Mouse (Mus musculus) MEL (cell line): ENCODE measurements around the gene Babam2.

Experiments
- CTCF ChIP-seq, 3 experiments: IDR thresholded peaks in 2 of 3; conservative IDR thresholded peaks in 1 of 3; 2 replicates each; pipeline ENCODE4 v1.5.1; 2011 to 2012; ENCODE audit warnings: low read length in 3 of 3, low read depth in 2 of 3, mild to moderate bottlenecking in 2 of 3, improper control_type of control experiment in 1 of 3, inconsistent platforms in 1 of 3, mixed read lengths in 1 of 3, moderate library complexity in 1 of 3; ENCODE audit not compliant: control insufficient read depth in 1 of 3, insufficient read depth in 1 of 3, poor library complexity in 1 of 3, severe bottlenecking in 1 of 3
- MAX ChIP-seq: IDR thresholded peaks from 2 replicates; pipeline ENCODE4 v1.6.1; 2011; ENCODE audit warnings: low read length, improper control_type of control experiment
- MEF2A ChIP-seq: IDR thresholded peaks from 2 replicates; pipeline ENCODE4 v1.6.1; 2014; ENCODE audit warnings: low read depth, mild to moderate bottlenecking, inconsistent platforms, low read length, improper control_type of control experiment; ENCODE audit not compliant: poor library complexity, insufficient replicate concordance, severe bottlenecking; ENCODE audit errors: extremely low read depth
- MYC ChIP-seq: IDR thresholded peaks from 2 replicates; pipeline ENCODE4 v1.6.1; 2011; ENCODE audit warnings: low read depth, mild to moderate bottlenecking, low read length, improper control_type of control experiment, moderate library complexity
- POLR2A ChIP-seq, 2 experiments: IDR thresholded peaks; 2 replicates each; pipeline ENCODE4 v1.6.1; 2011 to 2012; ENCODE audit warnings: low read length in 2 of 2, mild to moderate bottlenecking in 2 of 2, control low read depth in 1 of 2, improper control_type of control experiment in 1 of 2, low read depth in 1 of 2, moderate library complexity in 1 of 2; ENCODE audit not compliant: control insufficient read depth in 1 of 2, insufficient read depth in 1 of 2, poor library complexity in 1 of 2
- POLR2AphosphoS2 ChIP-seq: IDR thresholded peaks from 2 replicates; pipeline ENCODE4 v1.6.1; 2011; ENCODE audit warnings: low read length, improper control_type of control experiment
- USF1 ChIP-seq: IDR thresholded peaks from 2 replicates; pipeline ENCODE4 v1.6.1; 2014; ENCODE audit warnings: low read depth, mild to moderate bottlenecking, inconsistent platforms, low read length, improper control_type of control experiment, moderate library complexity

- TF ChIP-seq POLR2A (IDR thresholded peaks at IDR 0.05; ENCODE audit: control insufficient read depth in 1 of 2, insufficient read depth in 1 of 2, low read depth in 1 of 2, low read length in 2 of 2, poor library complexity in 1 of 2) = peak; percentile 14 to 77; a peak in 2 of 4 replicates
- TF ChIP-seq CTCF (IDR thresholded peaks at IDR 0.05 in 2 of 3, conservative IDR thresholded peaks at IDR 0.05 in 1 of 3; ENCODE audit: control insufficient read depth in 1 of 3, insufficient read depth in 1 of 3, low read depth in 2 of 3, low read length in 3 of 3, poor library complexity in 1 of 3, severe bottlenecking in 1 of 3) = no peak
- peak; percentile 62; the same call in 1 of the 2 replicates for TF ChIP-seq POLR2AphosphoS2
- no peak; the same call in 1 of the 2 replicates for TF ChIP-seq MEF2A
- peak; percentile 98 for TF ChIP-seq MAX
- TF ChIP-seq MYC = peak; percentile 98
- peak; percentile 89 for TF ChIP-seq USF1
These were observed 828 bp downstream of the Babam2 start for GRCm38 (mm10) chr5:31698297-31698726.
